Mouse (Mus musculus): ENCODE data around the gene Zfp84. TPM values are rescaled to one million over a fixed set of nuclear protein-coding genes. Genes with fewer than 3 reads are reported as not detected.
"Not testable (repeated sequence)": the region's sequence is repeated elsewhere in the genome, so short reads cannot be mapped to it uniquely, and the experiment has no call there.

The Zfp84 gene
- 10 to 100 TPM; 15.9 to 19.4 TPM for polyA plus RNA-seq (2017; shearing (Covaris generic))

DNA sequence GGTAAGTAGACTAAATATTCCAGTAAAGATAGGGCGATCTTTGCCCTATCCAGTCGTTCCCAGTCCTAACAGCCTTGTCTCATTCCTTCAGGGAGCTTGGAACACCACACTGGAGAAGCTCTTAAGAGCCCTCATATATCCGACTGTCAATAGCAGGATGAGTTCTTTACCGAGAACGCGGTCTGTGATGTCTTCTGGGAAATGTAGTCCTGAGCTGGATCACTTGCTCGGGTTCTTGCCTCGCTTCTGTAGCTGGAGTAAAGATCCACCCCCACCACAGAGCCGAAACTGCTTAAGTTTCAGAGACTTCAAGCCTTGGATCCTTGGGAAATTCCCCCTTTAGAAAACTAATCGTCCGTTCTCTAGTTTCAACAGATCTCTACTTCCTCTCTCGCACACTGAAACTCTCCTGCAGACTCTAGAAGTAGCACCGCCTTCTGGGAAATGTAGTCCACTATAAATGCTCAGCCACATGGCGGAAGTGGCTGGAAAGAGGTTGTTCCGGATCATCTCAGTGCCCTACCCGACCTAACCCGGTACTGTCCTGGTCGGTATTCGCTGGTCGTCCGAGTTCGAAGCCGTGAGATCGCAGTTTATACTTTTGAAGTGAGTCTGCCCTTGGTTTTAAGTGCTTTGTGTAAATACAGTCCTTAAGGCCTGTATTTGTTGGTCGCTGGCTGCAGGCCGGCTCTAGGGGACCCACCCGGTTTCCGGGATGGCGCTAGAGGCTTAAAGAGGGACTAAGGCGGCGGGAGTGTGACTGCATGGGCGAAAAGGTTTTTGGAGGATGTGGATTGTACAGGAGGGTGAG lies at the start of gene Zfp84:
TSS of gene Zfp84 (plus strand) at position 463 of the 811 bp plus-strand sequence.
- ATAC-seq: peak; percentile 95

DNA sequence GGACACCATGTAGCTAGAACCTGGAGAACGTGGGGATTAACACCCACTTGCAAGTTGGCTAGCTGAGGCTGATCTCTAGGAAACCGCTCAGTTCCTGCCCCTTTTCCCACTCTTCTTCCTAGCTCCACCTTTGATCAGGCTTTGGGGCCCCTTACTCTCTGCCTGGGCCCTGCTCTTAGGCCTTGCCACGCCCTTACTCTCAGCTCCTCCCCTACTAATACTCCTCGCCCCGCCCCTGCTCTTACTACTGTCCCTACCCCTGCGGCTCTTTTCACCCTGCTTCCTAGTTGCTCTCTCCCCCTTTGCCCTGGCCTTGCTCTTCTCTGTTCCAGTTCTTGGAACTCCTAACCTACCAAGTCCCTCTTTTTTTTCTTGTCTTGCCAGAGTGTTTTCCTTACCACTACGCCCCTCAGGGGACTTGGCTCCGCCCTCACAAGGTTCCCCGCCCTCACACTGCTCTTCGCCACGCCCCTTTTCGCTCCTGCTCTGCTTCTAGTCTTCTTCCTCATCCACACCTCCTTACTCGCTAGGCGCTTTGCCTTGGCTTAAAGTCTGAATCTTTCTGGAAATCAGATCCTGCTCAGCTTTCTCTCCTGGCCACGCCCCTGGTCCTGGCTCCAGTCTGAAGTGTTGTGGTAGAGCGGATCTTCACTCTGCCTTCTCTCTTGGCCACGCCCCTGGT lies 42.8 kb upstream of the Zfp84 start:
- not testable (repeated sequence) for ATAC-seq

DNA sequence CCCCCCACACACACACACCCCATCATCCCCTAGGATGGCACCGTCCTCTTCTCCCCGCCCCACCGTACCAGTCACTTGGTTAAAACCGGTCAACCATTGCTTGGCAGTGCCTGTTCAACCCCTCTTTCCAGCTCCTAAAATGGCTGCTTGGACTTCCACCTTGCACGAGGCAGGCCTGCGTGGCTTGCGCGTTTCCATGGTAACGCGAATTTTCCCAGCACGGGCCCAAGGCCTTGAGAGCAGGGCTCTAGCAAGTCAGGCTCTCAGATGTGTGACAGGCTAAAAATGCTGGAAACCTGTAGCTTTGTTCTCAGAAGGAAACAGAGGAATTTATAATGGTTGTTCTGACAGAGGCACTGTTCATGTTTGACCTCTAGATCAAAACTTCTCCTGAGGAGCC lies 41.5 kb upstream of the Zfp84 start, which contains the start of gene Catsperg2:
TSS of gene Catsperg2 (minus strand) at position 173 of the 400 bp plus-strand sequence.
- ATAC-seq: not testable (repeated sequence)

DNA sequence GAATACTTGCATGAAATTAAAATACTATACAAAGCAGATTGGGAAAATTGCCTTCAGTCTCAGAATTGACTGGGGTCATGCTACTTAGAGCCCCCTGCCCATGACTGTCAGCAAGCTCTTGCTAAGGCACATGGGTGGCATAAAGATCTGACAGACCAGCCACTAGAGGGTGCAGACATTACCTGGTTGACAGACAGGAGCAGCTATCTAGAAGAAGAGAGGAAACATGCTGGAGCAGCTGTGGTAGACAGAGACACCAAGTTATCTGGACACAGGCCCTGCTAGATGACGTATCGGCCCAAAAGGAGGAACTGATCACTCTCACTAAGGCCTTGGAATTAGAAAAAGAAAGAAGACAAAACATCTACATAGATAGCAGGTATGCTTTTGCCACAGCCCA lies 40.3 kb upstream of the Zfp84 start:
- no peak for ATAC-seq

DNA sequence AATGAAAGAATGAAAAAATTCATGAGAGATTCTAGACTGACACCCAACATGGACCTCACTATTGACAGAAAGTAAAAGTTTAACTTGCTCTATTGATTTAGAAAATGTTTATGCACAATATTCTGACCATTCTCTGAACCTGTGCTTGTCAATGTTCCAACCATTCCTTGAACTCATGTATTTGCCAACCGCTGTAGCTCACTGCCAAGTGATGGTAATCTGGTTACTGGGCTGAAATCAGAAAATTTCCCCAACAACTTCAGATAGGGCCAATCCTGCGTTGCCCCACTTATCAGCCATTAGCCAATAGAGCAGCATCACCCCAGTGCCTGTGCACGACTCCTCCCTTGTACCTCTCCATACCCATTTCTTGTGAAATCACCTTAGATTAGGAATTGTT lies 26.1 kb upstream of the Zfp84 start:
- no peak for ATAC-seq

DNA sequence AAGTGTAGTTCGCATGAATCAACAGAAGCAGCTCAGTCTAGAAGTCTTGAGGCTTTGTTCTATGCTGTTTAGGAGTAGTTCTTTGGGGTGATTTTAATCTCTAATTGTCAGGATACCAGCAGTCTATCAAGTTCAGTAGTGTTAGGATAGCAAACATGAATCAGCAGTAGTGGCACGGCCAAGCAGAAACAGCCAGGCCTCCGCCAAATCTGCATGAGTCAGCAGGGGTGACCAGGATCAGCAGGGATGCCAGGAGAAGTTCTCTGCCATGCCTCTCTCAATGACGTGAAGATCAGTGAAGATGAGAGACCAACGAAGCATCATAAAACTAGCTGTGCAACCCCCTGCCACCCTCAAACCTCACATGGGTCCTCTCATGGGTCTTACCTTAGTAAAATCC lies 7.9 kb upstream of the Zfp84 start:
- no peak for ATAC-seq

DNA sequence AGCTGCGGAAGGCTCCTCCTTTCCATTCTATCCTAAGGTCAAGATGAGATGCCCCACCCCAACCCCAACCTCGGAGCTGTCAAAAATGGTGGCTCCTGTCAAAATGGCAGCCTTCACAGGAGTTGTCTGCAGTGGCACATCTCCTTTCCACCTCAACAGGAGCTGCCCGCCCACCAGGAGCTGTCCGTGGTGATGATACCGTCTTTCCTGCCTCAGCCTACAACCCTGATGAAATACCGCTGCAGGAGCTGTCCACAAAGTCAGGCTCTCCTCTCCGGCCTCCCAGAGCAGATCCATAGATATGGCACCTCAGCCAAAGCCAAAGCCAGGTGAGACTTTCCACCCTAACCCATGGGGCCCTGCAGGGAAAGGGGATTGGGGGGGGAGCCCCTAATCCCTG lies 3.6 kb upstream of the Zfp84 start:
- no peak for ATAC-seq

DNA sequence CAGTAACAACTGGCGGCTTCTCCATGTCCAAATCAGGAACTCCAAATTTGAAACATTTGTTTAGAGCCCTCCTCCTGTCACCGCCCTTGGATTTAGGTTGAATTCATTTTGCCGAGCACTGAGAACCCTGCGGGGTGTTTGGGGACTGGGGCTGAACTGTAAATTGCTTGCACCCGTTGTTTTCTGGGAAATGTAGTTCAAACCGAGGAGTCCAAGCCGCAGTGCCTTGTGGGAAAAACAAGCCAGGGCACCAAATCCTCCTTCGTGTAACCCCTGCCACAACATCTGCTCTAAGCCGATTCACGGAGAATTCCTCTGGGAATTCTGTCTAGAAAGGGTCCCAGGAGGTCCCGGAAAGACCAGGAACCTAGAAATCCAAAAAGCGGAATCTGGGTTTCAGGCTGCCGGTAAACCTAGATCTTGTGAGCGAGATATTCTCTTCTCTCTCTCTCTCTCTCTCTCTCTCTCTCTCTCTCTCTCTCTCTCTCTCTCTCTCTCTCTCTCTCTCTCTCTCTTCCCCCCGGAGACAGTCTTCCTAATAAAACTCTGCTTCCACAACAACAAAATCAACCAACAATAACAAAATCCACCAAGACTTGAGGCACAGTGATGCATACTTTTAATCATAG lies 1.2 kb upstream of the Zfp84 start:
- ATAC-seq: peak; percentile 42

DNA sequence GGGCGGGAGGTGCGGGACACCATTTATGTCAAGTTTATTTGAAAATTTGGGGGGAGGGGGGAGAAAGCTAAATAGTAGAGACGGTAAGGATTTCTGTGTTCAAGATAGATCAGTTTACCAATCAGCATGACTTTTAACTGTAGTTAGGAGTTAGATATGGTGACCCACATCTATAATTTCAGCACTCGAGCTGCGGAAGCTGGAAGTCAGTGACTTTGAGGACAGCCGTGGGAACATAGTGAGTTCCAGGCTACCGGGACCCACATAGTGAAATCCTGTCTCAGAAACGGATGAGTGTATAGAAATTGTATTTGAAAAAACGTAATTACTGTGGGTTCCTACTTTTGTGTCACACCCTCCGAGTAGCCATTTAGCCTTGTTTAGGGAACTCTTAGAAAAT lies 628 bp downstream of the Zfp84 start:
- no peak for ATAC-seq

DNA sequence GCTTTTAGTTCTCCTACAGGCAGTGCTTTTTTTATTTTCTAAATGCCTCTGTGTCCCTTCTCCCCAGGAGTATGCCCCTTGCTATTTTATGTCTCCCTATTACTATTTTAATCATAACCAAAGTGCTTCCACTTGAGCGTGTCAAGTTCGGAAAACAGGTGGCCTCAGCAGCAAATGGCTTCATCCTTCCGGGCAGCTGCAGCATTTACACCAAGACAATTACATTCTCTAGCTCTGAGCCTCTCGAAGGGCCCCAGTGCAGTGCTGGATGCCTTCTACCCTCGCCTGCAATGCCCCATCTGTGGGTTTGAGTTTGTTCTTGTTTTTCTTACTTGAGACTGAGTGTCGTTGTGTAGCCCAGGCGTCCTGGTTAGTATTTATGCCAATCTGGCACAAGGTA lies 5.2 kb downstream of the Zfp84 start:
- no peak for ATAC-seq

DNA sequence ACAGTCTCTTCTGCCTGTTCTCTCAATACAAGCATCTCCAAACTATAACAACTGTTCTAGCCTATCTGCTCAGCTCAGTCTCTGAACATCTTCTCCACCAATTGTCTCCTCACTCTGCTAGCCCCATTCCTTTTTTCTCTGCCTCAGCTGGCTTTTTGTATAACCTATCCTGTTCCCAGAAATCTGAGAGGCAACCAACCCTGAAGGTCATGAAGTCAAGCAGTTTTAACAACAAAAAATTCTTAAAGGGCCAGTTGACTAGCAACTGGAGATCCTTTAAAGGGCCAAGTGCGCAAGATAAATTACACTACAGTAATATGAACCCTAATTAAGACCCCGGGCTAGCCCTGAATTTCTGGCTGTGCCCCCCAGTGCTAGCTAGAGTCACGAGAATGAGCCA lies 6.0 kb downstream of the Zfp84 start:
- no peak for ATAC-seq

DNA sequence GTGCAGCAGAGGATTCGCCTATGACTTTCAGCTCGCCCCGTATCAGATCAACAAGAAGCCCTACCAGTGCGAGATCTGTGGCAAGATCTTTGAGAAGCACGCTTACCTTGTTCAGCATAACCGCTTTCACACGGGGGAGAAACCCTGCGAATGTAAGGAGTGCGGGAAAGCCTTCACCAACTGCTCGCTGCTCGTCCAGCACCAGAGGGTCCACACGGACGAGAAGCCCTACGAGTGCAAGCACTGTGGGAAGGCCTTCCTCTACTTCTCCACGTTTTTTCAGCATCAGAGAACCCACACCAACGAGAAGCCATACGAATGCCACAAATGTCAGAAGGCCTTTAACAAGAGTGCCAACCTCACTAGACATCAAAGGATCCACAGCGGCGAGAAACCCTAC lies 8.2 kb downstream of the Zfp84 start:
- ATAC-seq: no peak

DNA sequence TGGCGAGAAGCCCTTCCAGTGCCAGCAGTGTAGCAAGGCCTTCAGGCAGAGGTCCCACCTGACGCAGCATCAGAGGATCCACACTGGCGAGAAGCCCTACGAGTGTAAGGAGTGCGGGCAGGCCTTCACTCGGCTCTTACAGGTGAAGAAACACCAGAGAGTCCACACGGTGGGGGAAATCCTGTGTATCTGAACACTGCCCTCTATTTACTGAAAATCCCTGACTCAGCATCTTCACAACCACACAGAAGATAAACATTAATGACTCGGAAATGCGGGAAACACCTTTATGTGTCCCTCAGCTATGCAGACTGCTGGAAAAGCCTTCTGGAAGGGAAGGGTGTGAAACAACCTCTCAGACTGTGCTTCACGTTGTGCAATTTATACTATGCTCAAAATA lies 9.0 kb downstream of the Zfp84 start:
- ATAC-seq: no peak

DNA sequence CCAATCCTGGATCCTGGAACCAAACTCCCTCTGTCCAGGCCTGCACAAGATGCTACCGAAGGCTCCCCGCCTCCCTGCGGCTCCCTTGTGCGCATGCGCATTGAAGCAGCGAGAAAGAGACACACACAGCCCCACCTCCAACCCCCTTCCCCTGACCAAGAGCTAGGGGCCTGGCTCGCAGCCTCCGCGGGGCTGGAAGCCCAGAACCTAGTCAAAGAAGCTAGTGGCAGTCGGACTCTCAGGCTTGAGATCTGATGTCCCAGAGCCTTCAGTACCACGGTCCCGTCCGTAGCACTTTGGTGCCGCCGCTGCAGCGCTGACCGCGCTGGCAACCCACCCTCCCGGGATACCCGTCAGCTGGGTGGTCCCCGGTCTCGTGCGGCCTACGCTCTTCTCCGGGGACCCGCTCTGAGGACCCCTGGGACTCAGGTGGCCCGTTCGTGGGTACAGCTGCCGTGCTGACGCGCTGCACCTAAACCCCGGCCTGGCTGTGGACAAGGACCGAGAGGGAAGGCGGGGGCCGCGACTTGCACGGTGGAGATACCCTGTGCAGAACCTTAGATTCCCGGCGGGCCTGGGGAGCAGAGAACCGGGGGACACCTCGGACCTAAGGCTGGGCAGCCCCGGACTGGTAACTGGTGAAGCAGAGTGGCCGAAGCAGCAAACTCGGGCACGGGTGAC lies 15.7 kb downstream of the Zfp84 start, which contains the start of gene Zfp30:
TSS of gene Zfp30 (plus strand) at position 128 of the 681 bp plus-strand sequence.
- peak; percentile 75 for ATAC-seq

DNA sequence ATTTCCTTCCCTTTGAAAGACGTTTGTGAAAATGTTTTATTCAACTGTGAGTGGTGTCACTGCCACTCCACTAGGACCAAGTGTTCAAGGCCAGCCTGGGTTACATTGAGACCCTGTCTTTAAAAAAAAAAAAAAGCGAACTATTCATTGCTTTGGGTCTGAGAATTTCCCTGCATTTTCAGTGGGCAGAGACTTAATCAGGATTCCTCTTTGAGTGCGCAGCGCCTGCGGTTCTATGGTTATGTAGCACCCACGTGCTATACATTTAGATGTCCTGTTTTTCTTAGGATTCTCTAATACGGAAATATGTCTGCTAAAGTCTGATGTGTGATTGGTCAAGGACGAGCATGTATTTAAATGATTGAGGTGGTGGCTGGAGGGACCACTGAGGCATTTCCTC lies 16.7 kb downstream of the Zfp84 start:
- no peak for ATAC-seq

DNA sequence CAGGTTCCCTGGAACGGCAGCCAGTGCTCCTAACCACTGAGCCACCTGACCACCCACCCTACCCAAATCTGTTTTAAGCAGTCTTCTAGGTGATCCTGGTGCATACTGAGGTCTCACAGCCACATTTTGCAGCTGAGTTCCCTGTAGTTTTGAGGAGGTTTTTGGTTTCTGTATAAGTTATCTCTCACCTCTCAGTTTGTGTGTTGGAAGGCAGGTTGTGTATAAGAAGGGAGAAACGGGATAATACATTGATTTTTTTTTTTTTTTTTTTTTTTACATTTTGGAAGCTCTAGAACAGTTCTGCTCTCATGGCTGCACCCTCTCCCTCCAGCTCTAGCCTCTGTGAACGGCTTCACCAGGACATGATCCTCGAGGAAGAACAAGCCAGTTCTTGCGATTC lies 17.5 kb downstream of the Zfp84 start:
- no peak for ATAC-seq

DNA sequence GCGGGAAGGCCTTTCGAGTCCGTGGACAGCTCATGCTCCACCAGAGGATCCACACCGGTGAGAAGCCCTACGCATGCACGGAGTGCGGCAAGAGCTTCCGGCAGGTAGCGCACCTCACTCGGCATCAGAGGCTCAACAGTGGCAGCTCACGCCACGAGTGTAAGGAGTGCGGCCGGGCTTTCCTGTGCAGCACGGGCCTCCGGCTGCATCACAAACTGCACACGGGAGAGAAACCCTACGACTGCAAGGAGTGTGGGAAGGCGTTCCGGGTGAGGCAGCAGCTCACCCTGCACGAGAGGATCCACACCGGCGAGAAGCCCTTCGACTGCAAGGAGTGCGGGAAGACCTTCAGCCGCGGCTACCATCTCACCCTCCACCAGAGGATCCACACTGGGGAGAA lies 24.6 kb downstream of the Zfp84 start:
- no peak for ATAC-seq

DNA sequence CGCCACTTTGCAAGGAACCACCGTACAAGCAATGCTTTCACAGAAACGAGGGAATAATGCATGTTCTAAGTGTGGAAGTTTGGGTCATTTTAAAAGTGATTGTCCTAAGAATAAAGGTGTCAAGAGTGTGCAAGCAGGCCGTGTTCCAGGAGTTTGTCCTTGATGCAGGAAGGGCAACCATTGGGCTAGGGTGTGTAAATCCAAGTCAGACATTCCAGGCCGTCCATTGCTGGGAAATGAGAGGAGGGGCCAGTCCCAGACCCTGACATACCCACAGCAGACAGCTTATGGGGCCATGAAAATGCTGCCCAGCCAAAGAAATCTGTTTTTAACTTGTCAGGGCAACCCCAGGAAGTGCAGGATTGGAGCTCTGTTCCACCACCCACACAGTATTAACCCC lies 38.7 kb downstream of the Zfp84 start:
- no peak for ATAC-seq

DNA sequence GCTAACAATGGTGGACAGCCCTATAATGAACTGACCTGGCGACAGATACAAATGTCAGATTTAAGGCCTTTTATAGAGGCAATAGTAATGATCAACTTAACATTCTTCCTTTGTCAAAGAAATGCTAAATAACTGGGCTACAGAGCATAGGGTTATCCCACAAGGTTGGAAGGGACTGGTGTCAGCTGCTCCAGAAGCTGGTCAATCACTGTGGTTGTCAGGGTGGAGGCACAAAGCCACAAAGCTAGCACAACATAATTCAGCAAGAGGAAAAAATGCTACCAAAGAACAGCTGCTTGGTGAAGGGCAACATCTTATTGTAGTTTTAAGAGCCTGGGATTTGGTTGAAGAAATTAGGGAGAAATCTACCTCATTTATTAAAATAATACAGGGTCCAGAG lies 43.9 kb downstream of the Zfp84 start:
- ATAC-seq: no peak

DNA sequence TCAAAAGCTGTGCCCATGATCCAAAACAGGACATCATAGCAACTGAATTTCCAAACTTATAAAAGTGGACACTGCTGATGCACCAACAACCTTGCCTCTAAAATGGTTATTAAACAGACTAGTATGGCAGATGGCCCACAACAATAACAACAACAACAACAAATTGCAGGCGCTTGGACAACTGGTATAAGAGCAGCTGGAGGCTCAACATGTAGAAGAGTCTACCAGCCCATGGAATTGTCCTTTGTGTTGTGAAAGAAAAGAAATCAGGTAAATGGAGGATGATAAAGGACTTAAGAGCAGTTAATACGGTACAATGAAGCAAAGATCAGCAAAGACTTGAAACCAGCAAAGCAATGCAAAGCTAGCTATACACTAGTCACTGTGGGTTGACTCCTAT lies 46.0 kb downstream of the Zfp84 start:
- no peak for ATAC-seq

DNA sequence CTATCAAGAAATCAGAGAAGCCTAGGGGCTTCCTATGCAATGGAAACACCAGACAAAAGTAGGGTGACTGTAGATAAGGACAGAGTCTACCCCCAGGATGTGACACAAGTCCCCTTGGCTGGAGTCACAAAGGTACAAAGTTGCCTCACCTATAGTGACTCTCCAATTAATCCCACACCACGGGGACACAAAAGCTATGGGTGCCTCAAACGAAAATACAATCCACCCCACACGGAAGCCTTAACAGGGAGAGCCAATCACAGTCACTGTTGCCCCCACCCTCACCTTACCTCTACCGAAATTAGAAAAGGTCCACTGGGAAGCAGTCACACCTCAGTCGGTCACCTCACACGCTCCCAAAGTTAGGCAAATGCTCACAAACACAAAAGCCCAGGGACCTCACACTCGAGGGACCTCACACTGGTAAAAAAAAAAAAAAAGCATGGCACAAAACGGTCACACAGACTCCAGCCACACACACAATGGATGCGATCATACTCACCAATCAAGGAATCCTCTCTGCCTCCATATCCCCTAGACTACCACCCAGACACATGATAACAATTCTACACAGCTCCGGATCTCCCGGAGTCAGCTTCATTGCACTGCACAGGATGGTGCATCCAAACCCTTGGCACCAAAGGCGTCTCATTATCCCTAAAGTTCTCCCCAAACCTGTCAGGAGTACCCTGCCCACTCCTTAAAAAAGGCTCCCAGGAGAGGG lies 46.9 kb downstream of the Zfp84 start:
- peak; percentile 12 for ATAC-seq

DNA sequence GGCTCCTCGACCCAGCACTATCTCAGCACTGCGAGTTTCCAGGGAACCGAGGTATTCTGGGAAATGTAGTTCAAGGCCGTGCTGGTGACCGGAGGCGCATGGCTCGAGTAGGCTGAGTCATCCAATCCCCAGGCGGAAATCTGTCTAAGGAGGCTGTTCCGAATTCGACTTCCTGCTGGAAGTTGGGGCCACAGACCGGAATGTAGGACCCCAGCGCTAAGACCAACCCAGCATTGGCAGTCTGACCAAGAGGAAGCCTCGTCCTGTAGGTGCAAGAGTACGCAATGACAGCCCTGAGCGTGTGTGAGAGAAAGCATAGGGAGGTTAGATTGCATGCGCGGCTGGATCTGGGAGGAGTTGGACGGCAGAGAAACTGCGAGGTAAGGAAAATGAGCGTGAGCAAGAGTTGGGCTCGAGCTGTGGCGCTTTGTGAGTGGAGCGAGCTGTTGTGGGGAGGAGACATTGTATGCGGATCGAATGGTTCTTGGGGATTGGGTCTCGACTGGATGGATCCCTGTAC lies 47.6 kb downstream of the Zfp84 start, which contains the start of gene Zfp790:
TSS of gene Zfp790 (plus strand) at position 205 of the 520 bp plus-strand sequence.
- ATAC-seq: peak; percentile 96
